Mouse (Mus musculus) layer of hippocampus, postnatal 14 days (tissue): ENCODE measurements around the gene Cc2d1a. TPM values are rescaled to one million over a fixed set of nuclear protein-coding genes. Genes with fewer than 3 reads are reported as not detected.

Source experiments
- DNase-seq, 2 experiments: peaks; one replicate each; pipeline ENCODE4 v3.0.0; 2021 to 2022; ENCODE audit warnings: low spot score in 2 of 2, mixed read lengths in 1 of 2
- long read RNA-seq, 2 experiments: library from polyadenylated mRNA; stranded (forward); transcript quantifications; one replicate each; pipeline ENCODE4 v2.0.0; 2021
- total RNA-seq, 2 experiments: library from RNA; stranded (reverse); gene quantifications; 2 replicates each; pipeline ENCODE4 v1.2.3; 2021

The Cc2d1a gene
- 10 to 100 TPM; 46.9 to 53.9 TPM for total RNA-seq
- long read RNA-seq, experiment 1, transcript Cc2d1a-201 (29 exons, 3,471 nt), result major isoform, 15 of 36 reads
- long read RNA-seq, experiment 1, partial matches to known transcripts, result 7 of 36 reads
- long read RNA-seq, experiment 1, other reads (novel, unspliced or antisense), result 14 of 36 reads
- long read RNA-seq, experiment 2, transcript Cc2d1a-201 (29 exons, 3,471 nt), result major isoform, 13 of 37 reads
- long read RNA-seq, experiment 2, partial matches to known transcripts, result 14 of 37 reads
- long read RNA-seq, experiment 2, other reads (novel, unspliced or antisense), result 10 of 37 reads

DNA sequence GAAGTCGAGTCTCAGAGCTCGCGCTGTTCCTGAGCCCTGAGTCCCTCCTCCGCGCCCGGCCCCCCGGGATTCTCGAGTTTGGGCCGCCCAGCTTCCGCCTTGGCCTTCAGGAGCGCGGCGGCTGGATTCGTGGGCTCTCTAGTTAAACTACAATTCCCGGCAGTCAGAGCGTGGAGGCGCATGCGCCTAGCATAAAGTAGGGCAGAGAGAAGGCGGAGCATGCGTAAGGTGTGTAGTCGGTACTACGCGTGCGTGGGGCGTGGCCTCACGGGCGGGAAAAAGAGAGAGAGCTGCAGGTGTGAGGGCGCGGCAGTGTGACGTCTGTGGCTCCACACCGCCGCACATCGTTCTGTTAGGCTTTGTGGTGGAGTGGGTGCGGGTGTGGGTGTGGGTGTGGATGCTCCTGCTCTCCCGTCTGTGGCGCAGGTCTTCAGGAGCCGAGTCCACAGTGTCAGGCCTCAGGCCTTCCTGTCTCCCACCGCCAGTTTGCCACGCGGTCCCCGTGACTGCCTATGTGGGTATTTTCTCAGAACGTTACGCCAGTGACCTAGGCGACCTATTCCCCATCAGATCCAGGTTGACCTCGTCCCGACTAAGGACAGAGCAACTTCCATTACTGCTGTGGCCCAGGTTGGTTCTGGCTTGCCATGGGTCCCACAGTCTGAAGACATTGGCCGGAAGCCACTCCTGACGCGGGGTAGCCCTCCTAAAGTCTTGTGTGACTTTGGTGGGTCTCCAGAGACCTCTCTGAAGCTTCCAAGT, at the start of gene Cc2d1a, which contains the start of gene 4930432K21Rik:
Gene Cc2d1a (minus strand): TSS at position 168 of the 762 bp plus-strand sequence.
Gene 4930432K21Rik (plus strand): TSS at position 257 of the 762 bp plus-strand sequence.
- DNase-seq, result peak; percentile 91 to 97

GRCm38 (mm10) chr8:84197141-84197921, 49.6 kb upstream of the Cc2d1a start:
- DNase-seq, result peak; percentile 77 to 87

DNA sequence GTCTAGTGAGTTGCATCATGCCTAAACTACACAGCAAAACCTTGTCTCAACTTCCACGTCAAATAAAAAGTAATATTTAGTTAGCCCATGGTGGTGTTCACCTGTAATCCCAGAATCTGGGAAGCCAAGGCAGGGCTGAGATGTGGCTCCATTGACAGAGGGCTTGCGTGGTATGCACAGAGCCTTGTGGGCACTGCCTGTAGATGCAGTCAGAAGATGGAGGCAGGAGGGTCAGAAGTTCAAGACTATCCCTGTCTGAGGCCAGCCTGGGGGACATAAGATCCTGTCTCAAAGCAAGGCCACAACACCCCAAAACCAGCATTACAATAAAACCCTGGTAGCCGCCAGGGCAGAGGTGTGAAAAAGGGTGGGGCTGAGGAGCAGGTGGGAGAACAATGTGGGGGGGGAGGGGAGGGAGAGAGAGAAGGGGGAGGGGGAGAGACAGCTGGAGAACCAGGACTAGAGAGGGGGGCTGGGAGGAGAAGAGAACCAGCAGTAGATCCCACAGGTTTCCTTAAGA, 46.5 kb upstream of the Cc2d1a start:
- DNase-seq, result no peak

DNA sequence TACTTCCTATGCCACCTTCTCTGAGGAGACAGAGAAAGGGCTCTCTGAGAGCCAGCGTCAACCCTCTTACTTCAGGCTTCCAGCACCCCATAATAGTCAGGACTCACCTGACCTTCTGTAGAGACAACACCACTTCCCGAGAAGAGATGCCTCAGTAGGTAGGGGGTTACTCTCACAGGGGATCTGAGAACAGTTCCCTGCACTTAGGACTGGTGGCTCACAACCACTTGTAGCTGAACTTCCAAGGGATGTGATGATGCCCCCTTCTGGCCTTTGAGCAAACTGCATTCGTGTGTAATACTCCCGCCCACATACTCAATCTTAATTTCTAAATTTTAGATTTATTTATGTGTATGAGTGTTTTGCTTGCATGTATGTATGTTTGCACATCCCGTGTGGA, 45.8 kb upstream of the Cc2d1a start:
- DNase-seq, result no peak

GRCm38 (mm10) chr8:84193161-84193560, 45.4 kb upstream of the Cc2d1a start:
- no peak for DNase-seq

GRCm38 (mm10) chr8:84192555-84192954, 44.8 kb upstream of the Cc2d1a start:
- DNase-seq, result peak in 1 of 2 experiments; percentile 47

- no peak for DNase-seq
Measured at GRCm38 (mm10) chr8:84192023-84192422, 44.3 kb upstream of the Cc2d1a start.

DNA sequence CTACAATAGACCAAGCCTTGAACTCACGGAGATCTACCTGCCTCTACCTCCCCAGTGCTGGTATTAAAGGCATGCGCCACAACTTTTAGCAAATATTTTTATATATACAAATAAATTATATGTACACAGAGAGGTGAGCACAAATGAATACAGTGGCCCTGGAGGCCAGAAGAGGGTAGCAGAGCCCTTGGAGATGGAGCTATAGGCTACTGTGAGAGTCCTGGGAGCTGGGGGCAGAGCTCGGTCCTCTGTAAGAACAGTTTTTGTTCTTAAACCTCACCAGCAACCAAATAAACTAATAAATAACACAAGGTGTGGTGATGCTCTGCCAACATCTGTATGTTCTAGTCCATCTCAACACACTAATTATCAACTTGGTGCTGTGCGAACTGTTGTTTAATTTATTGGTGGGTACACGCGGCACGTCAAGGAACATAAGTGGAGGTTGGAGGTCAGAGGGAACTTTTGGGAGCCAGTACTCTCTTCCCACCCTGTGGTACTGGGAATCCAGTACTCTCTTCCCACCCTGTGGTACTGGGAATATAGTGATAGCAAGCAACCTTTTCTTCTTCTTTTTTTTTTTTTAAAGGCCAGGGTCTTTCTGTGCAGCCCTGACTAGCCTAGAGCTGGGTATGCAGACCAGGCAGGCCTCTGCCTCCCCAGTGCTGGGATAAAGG, 42.6 kb upstream of the Cc2d1a start:
- DNase-seq, result no peak

- no peak for DNase-seq
Measured at GRCm38 (mm10) chr8:84189603-84190002, 41.9 kb upstream of the Cc2d1a start.

DNA sequence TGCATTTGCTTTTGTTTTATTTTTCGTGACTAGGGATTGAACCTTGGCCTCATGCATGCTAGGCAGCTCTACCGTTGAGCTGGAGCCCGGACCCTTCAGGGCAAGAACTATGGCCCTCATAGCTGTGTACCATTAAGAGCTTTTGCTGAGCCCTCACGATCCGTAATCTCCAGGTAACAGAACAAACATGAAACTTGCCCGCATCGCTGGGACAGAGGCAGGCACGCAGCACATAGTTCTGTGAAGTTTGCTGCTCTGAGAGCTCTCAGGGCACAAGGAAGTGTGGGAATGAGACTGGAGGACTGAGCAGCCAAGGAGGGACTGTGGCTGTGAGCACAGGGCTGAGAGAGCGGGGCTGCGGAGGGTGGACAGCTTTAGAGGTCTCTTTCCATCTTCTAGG, 40.9 kb upstream of the Cc2d1a start:
- DNase-seq, result no peak

- DNase-seq, result no peak
Measured at GRCm38 (mm10) chr8:84187065-84187755, 39.5 kb upstream of the Cc2d1a start.

- DNase-seq, result peak; percentile 79 to 81
Measured at GRCm38 (mm10) chr8:84186547-84186946, 38.8 kb upstream of the Cc2d1a start.

DNA sequence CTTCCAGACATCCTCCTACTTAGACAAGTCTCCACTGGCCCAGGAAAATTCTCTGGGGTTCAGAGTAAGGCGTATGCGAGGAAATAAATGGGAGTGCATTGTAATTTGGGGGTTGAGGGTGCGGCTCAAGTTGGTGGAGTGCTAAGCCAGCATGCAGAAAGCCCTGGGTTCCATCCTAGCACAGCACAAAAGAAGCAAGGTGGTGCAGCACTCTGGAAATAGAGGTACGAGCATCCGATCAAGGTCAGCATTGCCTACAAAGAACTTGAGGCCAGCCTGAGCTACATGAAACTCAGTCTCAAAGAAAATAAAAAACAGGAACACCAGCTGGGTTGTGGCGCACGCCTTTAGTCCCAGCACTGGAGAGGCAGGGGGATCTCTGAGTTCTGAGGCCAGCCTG, 37.4 kb upstream of the Cc2d1a start, which contains the start of gene Nanos3:
Gene Nanos3 (minus strand): TSS at position 101 of the 400 bp plus-strand sequence.
- DNase-seq, result no peak

DNA sequence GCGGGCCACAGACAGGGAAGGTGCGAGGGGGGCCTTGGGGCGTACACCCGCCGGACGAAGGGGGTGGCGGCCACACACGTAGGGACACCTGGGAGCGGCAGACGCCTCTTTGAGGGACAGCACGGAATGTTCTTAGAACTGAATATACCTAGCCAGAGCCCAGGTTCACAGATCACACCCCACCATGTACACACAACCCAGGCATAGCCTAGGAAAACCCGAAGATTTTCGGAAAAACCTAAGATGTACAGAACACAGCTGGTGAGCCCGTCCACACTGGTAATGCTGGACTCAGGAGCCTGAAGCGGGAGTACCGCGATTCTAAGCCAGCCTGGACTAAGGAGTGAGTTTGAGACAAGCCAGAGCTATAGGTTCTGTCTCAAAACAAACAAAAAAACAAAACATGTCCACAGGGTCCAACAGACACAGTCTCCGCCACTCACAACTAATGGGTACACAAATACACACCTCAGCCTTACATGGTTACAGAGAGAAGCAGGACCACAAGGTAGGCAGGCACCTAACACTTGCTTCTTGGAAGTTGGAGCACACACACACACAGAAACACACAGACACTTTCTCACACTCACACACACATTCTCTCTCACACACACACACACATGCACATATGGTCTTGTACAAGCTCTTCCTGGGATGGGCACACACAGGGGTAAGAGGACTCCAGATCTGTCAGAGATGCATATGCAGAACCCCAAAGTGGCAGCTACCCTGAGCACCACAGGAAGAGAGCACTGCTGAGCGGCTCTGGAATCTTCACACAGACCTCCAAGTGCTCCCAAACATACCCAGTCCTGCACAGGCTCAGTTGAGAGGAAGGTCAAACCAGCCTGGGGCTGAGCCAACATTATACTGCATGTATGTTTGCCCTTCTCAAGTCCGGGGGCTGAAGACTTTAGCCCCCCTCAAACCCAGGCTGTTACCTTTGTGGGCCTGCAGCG, 36.6 kb upstream of the Cc2d1a start:
- no peak for DNase-seq

GRCm38 (mm10) chr8:84183261-84184084, 35.7 kb upstream of the Cc2d1a start:
- DNase-seq, result no peak

DNA sequence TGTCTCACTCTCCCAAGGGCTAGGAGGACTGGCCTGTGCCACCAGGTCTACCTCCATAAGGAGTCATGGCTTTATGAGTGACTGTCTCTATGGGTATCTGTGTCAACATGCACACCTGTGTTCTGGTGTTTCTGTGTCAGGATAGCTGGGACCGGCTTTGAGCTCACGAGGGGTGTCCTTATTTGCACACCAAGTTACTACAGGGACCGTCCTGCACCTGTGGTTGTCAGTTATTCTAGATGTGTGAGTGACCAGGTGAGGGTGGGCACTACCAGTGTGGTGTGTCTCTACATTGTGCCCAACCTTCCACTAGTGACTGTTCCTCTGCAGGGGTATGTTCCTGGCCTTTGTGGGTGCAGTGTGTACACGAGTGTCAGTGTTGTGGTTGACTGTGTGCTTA, 35.1 kb upstream of the Cc2d1a start:
- no peak for DNase-seq

DNA sequence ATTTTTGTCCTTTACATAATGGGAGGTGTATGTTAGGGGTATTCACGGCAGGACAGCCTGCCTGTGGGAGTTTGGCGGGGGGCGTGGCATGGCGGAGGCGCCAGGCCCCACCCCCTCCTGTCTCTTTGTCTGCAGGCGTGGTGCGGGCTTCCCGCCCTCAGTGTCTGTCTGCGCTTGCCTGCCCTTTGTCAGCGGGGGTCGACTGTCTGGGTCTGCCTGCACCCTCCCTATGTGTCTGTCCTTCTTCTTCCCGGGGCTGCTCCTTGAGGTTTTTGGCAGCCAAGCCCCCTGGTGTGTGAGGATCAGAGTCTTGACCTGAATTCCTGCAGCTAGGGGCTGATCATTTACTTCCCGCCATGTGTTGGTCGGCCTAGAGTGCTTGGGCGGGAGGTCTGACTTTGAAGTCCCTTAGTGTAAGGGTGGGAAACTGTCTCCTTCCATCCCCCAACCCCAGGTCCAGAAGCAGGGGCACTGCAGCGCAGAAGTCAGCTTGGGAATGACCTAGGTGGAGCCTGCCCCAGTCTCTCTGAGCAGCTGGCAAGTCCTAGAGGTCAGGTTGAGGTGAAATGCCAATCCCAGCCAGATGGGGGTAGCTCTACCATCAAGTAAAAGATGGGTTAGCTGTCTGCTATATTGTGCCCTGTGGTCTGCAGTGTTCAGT, 32.9 kb upstream of the Cc2d1a start:
- no peak for DNase-seq

GRCm38 (mm10) chr8:84179946-84180345, 32.2 kb upstream of the Cc2d1a start:
- no peak for DNase-seq
